Mouse (Mus musculus) bone marrow macrophage, adult 2 months (primary cell): ENCODE data around the gene Zfp970.
"Not testable (repeated sequence)": the region's sequence is repeated elsewhere in the genome, so short reads cannot be mapped to it uniquely, and the experiment has no call there.

ENCODE experiments used
- CTCF ChIP-seq: IDR thresholded peaks from 2 replicates; pipeline ENCODE4 v1.5.1; 2012; ENCODE audit warnings: low read depth, mild to moderate bottlenecking, low read length, moderate library complexity
- POLR2A ChIP-seq: IDR thresholded peaks from 2 replicates; pipeline ENCODE4 v1.6.1; 2012; ENCODE audit warnings: mild to moderate bottlenecking, low read depth, low read length, borderline replicate concordance

- not testable (repeated sequence) for TF ChIP-seq CTCF, POLR2A
Observed at GRCm38 (mm10) chr2:177464676-177465075, at the start of gene Zfp970.
